Mouse (Mus musculus): ENCODE results near the gene Lbhd1.
"Not testable (repeated sequence)": the region's sequence is repeated elsewhere in the genome, so short reads cannot be mapped to it uniquely, and the experiment has no call there.

Gene Lbhd1

DNA sequence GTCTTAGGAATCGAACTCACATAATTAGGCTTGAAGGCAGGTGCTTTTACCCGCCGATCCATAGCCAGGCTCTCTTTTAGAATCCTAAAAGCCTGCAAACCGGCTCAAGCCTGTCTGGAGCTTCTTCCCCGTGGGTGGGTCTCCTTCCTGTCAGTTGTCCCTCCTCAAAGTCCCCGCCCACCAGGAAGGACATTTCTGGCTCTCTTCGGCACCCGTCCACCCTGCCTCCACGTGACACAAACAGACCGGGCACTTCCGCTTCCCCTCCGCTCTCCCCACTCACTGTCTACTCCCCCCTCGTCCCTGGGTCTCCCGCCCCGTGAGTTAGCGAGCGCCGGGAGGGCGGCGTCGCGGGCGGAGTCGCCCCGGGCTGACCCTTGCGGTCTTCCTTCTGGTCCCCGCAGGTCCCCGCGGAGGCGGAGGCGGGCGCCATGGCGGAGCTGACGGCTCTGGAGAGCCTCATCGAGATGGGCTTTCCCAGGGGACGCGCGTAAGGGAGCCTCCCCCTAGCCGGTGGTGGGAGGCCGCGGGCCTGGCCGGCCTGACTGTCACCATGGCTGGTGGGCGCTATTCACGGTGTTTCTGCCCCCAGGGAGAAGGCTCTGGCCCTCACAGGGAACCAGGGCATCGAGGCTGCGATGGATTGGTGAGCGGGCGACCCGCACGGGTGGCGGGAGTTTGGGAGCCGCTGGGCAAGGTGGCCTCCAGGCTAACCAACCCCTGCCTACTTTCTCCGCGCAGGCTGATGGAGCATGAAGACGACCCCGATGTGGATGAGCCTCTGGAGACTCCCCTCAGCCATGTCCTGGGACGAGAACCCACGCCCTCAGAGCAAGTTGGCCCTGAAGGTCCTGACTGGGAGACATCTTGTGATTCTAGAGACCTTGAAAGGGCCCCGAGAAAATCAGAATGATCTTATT is 12.0 kb upstream of the Lbhd1 start, which contains the start of gene Ubxn1:
Ubxn1 (plus strand) TSS at position 230 of the 920 bp plus-strand sequence.
- peak; percentile 79 for DNase-seq (ENCODE audit: extremely low spot score, low read depth, low spot score)

GRCm38 (mm10) chr19:8872266-8872840 is 11.2 kb upstream of the Lbhd1 start:
- no peak for DNase-seq (ENCODE audit: extremely low spot score, low read depth, low spot score)

DNA sequence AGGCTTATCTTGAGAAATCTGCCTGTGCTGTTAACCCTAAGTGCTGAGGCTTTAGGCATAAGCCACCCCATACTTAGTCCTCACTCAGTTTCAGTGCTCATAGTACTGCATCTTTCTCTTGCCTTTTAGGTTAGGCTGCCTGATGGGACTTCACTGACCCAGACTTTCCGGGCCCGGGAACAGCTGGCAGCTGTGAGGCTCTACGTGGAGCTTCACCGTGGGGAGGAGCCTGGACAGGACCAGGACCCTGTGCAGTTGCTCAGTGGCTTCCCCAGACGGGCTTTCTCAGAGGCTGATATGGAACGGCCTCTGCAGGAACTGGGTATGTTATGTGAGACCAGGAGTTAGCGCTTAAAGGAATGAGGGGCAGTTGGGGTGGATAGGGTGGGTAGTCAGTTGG is 8.5 kb upstream of the Lbhd1 start:
- no peak for DNase-seq (ENCODE audit: extremely low spot score, low read depth, low spot score)

- DNase-seq (ENCODE audit: extremely low spot score, low read depth, low spot score) = no peak
Measured at GRCm38 (mm10) chr19:8880311-8881033, 3.1 kb upstream of the Lbhd1 start, which contains the start of gene Uqcc3. Gene Uqcc3, minus strand, starts transcription at chr19:8880923.

DNA sequence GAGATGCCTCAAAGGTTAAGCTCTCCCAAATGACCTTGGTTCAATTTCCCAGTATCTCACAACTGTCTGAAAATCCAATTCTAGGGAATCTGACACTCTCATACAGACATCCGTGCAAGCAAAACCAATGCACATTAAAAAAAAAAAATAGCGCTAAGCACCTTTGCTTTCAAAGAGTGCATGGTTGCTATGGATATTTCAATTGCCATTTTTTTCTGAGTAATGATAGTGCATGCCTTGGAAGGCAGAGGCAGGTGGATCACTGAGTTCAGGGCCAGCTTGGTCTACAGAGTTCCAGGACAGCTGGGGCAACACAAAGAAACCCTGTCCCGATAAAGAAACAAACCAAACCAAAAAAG is 2.5 kb upstream of the Lbhd1 start:
- no peak for DNase-seq (ENCODE audit: extremely low spot score, low read depth, low spot score)

DNA sequence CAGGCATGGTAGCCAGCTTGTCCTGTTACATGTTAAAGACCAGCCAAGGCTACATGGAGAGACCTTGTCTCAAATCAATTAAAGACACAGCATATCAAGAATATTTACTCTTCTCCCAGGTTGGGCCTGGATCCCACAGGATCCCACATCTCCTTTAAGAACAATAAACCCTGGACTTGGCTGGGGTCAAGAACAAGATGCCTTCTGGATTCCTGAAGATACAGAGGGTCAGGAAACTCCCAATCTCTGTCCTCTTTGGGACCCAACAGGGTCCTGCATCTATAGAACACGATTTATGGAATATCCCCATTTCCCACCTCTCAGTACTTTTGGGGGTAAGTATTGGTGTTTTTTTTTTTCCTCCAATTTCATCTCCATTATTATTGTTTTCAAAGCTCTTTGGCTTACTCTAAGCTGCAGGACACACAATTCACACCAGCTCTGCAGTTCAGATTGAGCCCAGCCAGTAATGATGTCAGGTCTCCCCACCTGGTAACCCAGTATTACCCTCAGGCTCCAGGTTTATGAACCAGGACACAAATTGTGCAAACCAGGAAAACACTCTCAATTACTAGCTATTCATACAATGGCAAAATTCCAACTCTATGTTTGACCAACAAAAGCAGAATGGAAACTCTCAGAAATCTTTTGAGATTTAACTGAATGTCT is 3.5 kb downstream of the Lbhd1 start:
- no peak for DNase-seq (ENCODE audit: extremely low spot score, low read depth, low spot score)

DNA sequence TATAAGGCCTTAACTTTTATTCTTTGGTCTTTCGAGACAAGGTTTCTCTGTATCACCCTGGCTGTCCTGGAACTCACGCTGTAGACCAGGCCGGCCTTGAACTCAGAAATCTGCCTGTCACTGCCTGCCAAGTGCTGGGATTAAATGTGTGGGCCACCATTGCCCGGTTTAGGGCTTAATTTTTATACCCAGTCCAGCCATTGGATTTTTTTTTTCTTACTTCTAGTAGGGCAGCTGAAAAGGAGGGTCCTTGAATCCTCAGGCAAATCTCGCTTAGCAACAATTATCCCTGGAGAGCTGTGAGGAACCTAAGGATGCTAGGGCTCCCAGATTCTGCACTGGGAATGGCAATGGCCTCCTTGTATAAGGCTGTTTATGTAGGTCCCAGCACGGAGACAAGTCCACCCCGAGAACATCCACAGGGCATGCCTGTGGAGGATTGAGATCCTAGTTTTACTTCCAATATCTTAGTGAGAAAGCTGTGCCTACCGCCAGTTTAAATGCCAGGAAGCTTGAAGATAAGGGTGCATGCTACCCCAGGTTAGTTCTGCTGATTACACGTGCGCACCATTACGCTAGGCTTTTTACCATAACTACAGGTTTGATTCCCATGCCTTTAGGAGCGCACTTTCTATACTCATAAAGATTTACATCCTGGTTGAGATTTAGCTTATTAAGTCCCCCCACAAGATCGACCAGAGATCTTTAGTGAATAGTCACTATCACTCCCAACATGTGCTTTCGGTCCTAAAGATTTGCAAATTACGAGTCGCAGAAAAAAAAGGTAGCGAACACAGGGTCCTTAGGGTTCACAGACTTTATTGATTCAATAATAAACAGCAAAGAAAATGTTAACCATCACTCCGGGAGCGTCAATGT is 4.3 kb downstream of the Lbhd1 start:
- no peak for DNase-seq (ENCODE audit: extremely low spot score, low read depth, low spot score)

GRCm38 (mm10) chr19:8888511-8889385 is 5.2 kb downstream of the Lbhd1 start, which contains the start of the genes 1810009A15Rik and Gm49416:
Gene 1810009A15Rik, plus strand, starts transcription at chr19:8888853.
Gene Gm49416, plus strand, starts transcription at chr19:8888926.
- peak; percentile 86 for DNase-seq (ENCODE audit: extremely low spot score, low read depth, low spot score)

DNA sequence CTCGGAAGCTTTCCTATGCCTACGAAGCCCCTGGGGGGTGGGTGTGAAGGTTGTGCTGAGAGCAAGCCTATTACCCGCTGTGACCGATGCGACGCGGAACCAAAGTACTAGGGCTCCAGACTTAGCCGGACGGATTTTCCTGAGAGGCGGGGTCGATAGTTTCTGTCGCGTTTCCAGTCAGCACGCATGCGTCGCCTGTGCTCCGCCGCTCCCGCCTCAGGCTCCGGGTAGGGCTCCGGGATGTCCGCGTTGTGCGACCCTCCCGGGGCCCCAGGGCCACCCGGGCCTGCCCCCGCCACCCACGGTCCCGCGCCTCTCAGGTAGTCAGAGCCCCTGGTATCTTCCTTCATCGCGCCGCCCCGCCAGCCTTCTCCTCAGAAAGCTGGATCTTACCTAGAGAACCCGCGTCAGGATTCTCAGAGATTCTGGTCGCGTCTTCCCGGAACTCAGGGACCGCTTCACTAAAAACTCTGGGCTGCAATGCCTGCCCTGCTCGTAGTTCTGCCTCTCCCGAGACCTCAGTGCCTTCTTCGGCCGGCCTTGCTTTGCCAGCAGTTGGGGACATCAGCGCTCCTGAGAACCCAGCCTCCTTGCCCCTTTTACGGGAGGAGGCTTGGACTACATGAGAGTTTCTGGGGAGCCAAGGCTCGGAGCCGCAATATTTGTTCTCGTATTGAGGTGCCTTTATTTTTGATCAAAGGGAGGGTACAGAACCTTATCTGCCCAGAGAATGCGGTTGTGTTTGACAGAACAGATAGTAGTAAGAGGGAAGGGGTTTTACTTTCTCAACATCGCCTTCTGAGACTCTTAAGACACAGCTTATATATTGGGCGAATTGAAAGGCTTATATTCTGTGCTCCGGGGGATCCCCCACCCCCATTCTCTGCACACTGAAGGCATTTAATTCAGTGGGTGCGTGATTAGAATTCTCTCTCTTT is 9.6 kb downstream of the Lbhd1 start, which contains the start of gene Ints5:
Ints5 (plus strand) TSS at position 177 of the 938 bp plus-strand sequence.
- DNase-seq (ENCODE audit: extremely low spot score, low read depth, low spot score) = no peak

- DNase-seq (ENCODE audit: extremely low spot score, low read depth, low spot score) = no peak
Measured at GRCm38 (mm10) chr19:8895397-8895960, 11.9 kb downstream of the Lbhd1 start.

DNA sequence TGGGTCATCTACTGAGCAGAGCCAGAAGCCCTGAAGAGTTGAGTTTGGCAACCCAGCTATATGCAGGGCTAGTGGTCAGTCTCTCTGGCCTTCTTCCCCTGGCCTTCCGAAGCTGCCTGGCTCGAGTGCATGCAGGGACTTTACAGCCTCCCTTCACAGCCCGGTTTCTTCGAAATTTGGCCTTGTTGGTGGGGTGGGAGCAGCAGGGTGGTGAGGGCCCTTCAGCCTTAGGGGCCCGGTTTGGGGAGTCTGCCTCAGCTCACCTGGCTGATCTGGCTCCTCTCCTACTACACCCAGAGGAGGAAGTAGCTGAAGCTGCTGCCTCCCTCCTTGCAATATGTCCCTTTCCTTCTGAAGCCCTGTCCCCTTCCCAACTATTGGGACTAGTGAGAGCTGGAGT is 12.7 kb downstream of the Lbhd1 start:
- not testable (repeated sequence) for DNase-seq (ENCODE audit: extremely low spot score, low read depth, low spot score)

- not testable (repeated sequence) for DNase-seq (ENCODE audit: extremely low spot score, low read depth, low spot score)
Measured at GRCm38 (mm10) chr19:8897211-8897864, 13.8 kb downstream of the Lbhd1 start.

- DNase-seq (ENCODE audit: extremely low spot score, low read depth, low spot score) = peak; percentile 89
Measured at GRCm38 (mm10) chr19:8897865-8898495, 14.4 kb downstream of the Lbhd1 start, which contains the start of gene Ganab. Gene Ganab, plus strand, starts transcription at chr19:8898071.

DNA sequence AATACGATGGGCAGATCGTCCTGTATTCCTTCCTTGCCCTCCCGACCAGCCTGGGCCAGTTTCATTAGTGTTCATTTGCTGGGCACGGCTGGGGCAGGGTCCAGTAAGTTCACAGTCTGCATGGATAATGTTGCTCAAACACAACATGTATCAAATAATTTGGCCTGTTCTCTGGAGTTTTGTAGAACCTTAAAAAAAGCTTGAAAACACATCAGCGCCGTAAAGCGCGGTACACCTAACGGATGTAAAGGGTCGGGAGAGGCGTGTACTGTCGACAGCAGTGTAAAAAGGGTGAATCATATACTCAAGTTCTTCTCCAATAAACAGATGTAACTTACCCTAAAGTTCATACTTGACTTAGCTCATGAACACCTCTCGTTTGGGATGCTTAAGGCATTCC is 15.0 kb downstream of the Lbhd1 start:
- no peak for DNase-seq (ENCODE audit: extremely low spot score, low read depth, low spot score)

GRCm38 (mm10) chr19:8899079-8899478 is 15.5 kb downstream of the Lbhd1 start:
- DNase-seq (ENCODE audit: extremely low spot score, low read depth, low spot score) = no peak

- DNase-seq (ENCODE audit: extremely low spot score, low read depth, low spot score) = no peak
Measured at GRCm38 (mm10) chr19:8903412-8903811, 19.9 kb downstream of the Lbhd1 start.
